Mouse (Mus musculus): Measurements from ENCODE around the gene Trmt1l. TPM values are rescaled to one million over a fixed set of nuclear protein-coding genes. Genes with fewer than 3 reads are reported as not detected.

The Trmt1l gene
- polyA plus RNA-seq, 1 experiment from 2014 or later = 15.2 TPM

GRCm38 (mm10) chr1:151427888-151428262 lies 467 bp upstream of the Trmt1l start:
- Histone ChIP-seq H3K9me3 (ENCODE audit: control insufficient read depth, low read length) (no peaks in the 10 kb centered on the region), H3K4me2 (replicated peaks; ENCODE audit: low read depth) (peak overlapping the region; percentile 60), H3K27ac (replicated peaks) (peak overlapping the region; percentile 98), H3K36me3 (ENCODE audit: control insufficient read depth, insufficient read depth, low read length) (no peaks in the 10 kb centered on the region), H3K9ac (ENCODE audit: low read length) (peak overlapping the region; percentile 84), H3K4me3 (ENCODE audit: low read depth, low read length) (peak overlapping the region; percentile 91), H3K27me3 (ENCODE audit: control insufficient read depth, insufficient read depth, low read length) (no peaks in the 10 kb centered on the region), H3K4me1 (replicated peaks; ENCODE audit: control insufficient read depth, insufficient read depth) (no peaks in the 10 kb centered on the region)
- TF ChIP-seq EP300 (optimal IDR thresholded peaks at IDR 0.05) (no peak), CTCF (IDR thresholded peaks at IDR 0.05; ENCODE audit: low read depth) (no peak)
- DNase-seq (ENCODE audit: low spot score) (no peak), ATAC-seq (ENCODE audit: low FRiP score, low TSS enrichment) (peak; percentile 49)
- under 1% methylated on average over 26 of the region's 26 CpGs for WGBS

- no peak for ATAC-seq (ENCODE audit: low FRiP score, low TSS enrichment)
- no peaks in the 10 kb centered on the region for H3K9me3 ChIP-seq (ENCODE audit: control insufficient read depth, low read length)
Observed at GRCm38 (mm10) chr1:151429316-151429715, 974 bp downstream of the Trmt1l start.

GRCm38 (mm10) chr1:151435431-151435830 lies 7.1 kb downstream of the Trmt1l start:
- no peak overlapping the region for H3K9ac ChIP-seq (ENCODE audit: low read length)
- no peaks in the 10 kb centered on the region for H3K9me3 ChIP-seq (ENCODE audit: control insufficient read depth, low read length)
- no peak overlapping the region for H3K4me3 ChIP-seq (ENCODE audit: low read depth, low read length)
- ATAC-seq (ENCODE audit: low FRiP score, low TSS enrichment) (no peak), DNase-seq (ENCODE audit: low spot score) (no peak)
- H3K4me2 ChIP-seq (replicated peaks; ENCODE audit: low read depth) = no peak overlapping the region
- peaks cover 17% of the 10 kb centered on the region for H3K36me3 ChIP-seq (ENCODE audit: control insufficient read depth, insufficient read depth, low read length)
- H3K27me3 ChIP-seq (ENCODE audit: control insufficient read depth, insufficient read depth, low read length) = no peaks in the 10 kb centered on the region
- TF ChIP-seq CTCF (IDR thresholded peaks at IDR 0.05; ENCODE audit: low read depth) (no peak), EP300 (optimal IDR thresholded peaks at IDR 0.05) (no peak)
- WGBS = 80% methylated on average over 6 of the region's 6 CpGs
- no peak overlapping the region for H3K27ac ChIP-seq (replicated peaks)
- H3K4me1 ChIP-seq (replicated peaks; ENCODE audit: control insufficient read depth, insufficient read depth) = no peaks in the 10 kb centered on the region

More at GRCm38 (mm10) chr1:151429316-151429715, 974 bp downstream of the Trmt1l start:
- peak overlapping the region; percentile 91 for H3K4me3 ChIP-seq (ENCODE audit: low read depth, low read length)
- WGBS = 19% methylated on average over 9 of the region's 9 CpGs
- no peaks in the 10 kb centered on the region for H3K27me3 ChIP-seq (ENCODE audit: control insufficient read depth, insufficient read depth, low read length)
- H3K4me2 ChIP-seq (replicated peaks; ENCODE audit: low read depth) = peak overlapping the region; percentile 72
- peak overlapping the region; percentile 98 for H3K27ac ChIP-seq (replicated peaks)
- no peak for TF ChIP-seq CTCF (IDR thresholded peaks at IDR 0.05; ENCODE audit: low read depth)
- TF ChIP-seq EP300 (optimal IDR thresholded peaks at IDR 0.05) = no peak
- H3K9ac ChIP-seq (ENCODE audit: low read length) = peak overlapping the region; percentile 95
- peaks cover 2% of the 10 kb centered on the region for H3K36me3 ChIP-seq (ENCODE audit: control insufficient read depth, insufficient read depth, low read length)
- no peaks in the 10 kb centered on the region for H3K4me1 ChIP-seq (replicated peaks; ENCODE audit: control insufficient read depth, insufficient read depth)
- DNase-seq (ENCODE audit: low spot score) = no peak

GRCm38 (mm10) chr1:151449866-151450265 lies 21.5 kb downstream of the Trmt1l start:
- no peak for DNase-seq (ENCODE audit: low spot score)
- TF ChIP-seq CTCF (IDR thresholded peaks at IDR 0.05; ENCODE audit: low read depth) (no peak), EP300 (optimal IDR thresholded peaks at IDR 0.05) (no peak)
- no peaks in the 10 kb centered on the region for H3K27me3 ChIP-seq (ENCODE audit: control insufficient read depth, insufficient read depth, low read length)
- H3K27ac ChIP-seq (replicated peaks) = no peak overlapping the region
- peaks cover 23% of the 10 kb centered on the region for H3K36me3 ChIP-seq (ENCODE audit: control insufficient read depth, insufficient read depth, low read length)
- ATAC-seq (ENCODE audit: low FRiP score, low TSS enrichment) = no peak
- no peak overlapping the region for H3K4me2 ChIP-seq (replicated peaks; ENCODE audit: low read depth)
- no peaks in the 10 kb centered on the region for H3K9me3 ChIP-seq (ENCODE audit: control insufficient read depth, low read length)
- H3K4me3 ChIP-seq (ENCODE audit: low read depth, low read length) = no peak overlapping the region
- H3K9ac ChIP-seq (ENCODE audit: low read length) = no peak overlapping the region
- WGBS = 96% methylated on average over 10 of the region's 10 CpGs
- H3K4me1 ChIP-seq (replicated peaks; ENCODE audit: control insufficient read depth, insufficient read depth) = no peaks in the 10 kb centered on the region

GRCm38 (mm10) chr1:151450851-151451250 lies 22.5 kb downstream of the Trmt1l start:
- Histone ChIP-seq H3K27ac (replicated peaks) (no peak overlapping the region), H3K9me3 (ENCODE audit: control insufficient read depth, low read length) (no peaks in the 10 kb centered on the region), H3K4me1 (replicated peaks; ENCODE audit: control insufficient read depth, insufficient read depth) (no peaks in the 10 kb centered on the region), H3K4me3 (ENCODE audit: low read depth, low read length) (no peak overlapping the region), H3K4me2 (replicated peaks; ENCODE audit: low read depth) (no peak overlapping the region), H3K36me3 (ENCODE audit: control insufficient read depth, insufficient read depth, low read length) (peaks cover 16% of the 10 kb centered on the region), H3K9ac (ENCODE audit: low read length) (no peak overlapping the region), H3K27me3 (ENCODE audit: control insufficient read depth, insufficient read depth, low read length) (no peaks in the 10 kb centered on the region)
- TF ChIP-seq CTCF (IDR thresholded peaks at IDR 0.05; ENCODE audit: low read depth) (peak; percentile 25; the same call in 1 of the 2 replicates), EP300 (optimal IDR thresholded peaks at IDR 0.05) (no peak)
- WGBS = 100% methylated on average over 1 of the region's 2 CpGs
- ATAC-seq (ENCODE audit: low FRiP score, low TSS enrichment) (no peak), DNase-seq (ENCODE audit: low spot score) (no peak)

DNA sequence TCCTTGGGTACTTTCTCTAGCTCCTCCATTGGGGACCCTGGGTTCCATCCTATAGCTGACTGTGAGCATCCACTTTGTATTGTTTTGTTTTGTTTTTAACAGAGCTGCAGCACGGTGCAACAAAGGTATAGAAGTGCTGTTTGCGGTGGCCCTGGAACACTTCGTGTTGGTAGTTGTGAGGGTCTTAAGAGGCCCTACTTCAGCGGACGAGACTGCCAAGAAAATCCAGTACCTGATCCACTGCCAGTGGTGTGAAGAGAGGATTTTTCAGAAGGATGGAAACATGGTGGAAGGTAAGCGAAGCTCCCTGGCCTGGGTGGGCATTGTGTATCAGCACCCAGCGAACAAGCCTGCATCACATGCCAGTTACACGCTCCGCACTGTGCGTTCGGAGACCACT lies 23.6 kb downstream of the Trmt1l start:
- 95% methylated on average over 11 of the region's 11 CpGs for WGBS
- H3K4me3 ChIP-seq (ENCODE audit: low read depth, low read length) = no peak overlapping the region
- peaks cover 14% of the 10 kb centered on the region for H3K36me3 ChIP-seq (ENCODE audit: control insufficient read depth, insufficient read depth, low read length)

More for the DNA sequence above, 23.6 kb downstream of the Trmt1l start:
- H3K4me2 ChIP-seq (replicated peaks; ENCODE audit: low read depth) = no peak overlapping the region
- no peaks in the 10 kb centered on the region for H3K4me1 ChIP-seq (replicated peaks; ENCODE audit: control insufficient read depth, insufficient read depth)
- H3K9me3 ChIP-seq (ENCODE audit: control insufficient read depth, low read length) = no peaks in the 10 kb centered on the region
- H3K27ac ChIP-seq (replicated peaks) = no peak overlapping the region
- no peak for DNase-seq (ENCODE audit: low spot score)
- H3K9ac ChIP-seq (ENCODE audit: low read length) = no peak overlapping the region
- ATAC-seq (ENCODE audit: low FRiP score, low TSS enrichment) = no peak
- TF ChIP-seq EP300 (optimal IDR thresholded peaks at IDR 0.05) = no peak
- no peak for TF ChIP-seq CTCF (IDR thresholded peaks at IDR 0.05; ENCODE audit: low read depth)
- H3K27me3 ChIP-seq (ENCODE audit: control insufficient read depth, insufficient read depth, low read length) = no peaks in the 10 kb centered on the region

Measured in stomach, postnatal 0 days (tissue).